Mouse (Mus musculus) Patski (cell line): ENCODE measurements around the gene Prodh2. TPM values are rescaled to one million over a fixed set of nuclear protein-coding genes. Genes with fewer than 3 reads are reported as not detected.
"Not testable (repeated sequence)": the region's sequence is repeated elsewhere in the genome, so short reads cannot be mapped to it uniquely, and the experiment has no call there.

Experiments used
- ATAC-seq: fragments of 100-300 bp; one replicate; pipeline ENCODE4 v1.8.0; 2021
- CTCF ChIA-PET: fragments of 350-600 bp; sonication (Branson Sonifier 250); formaldehyde crosslinking; loops from one replicate; lab custom pipeline; 2022; ENCODE audit warnings: inconsistent platforms; lab: Charles Lee
- POLR2A ChIA-PET: fragments of 350-600 bp; sonication (Branson Sonifier 250); formaldehyde crosslinking; loops from one replicate; lab custom pipeline; 2022; ENCODE audit warnings: antibody characterized with exemption, inconsistent platforms; lab: Charles Lee
- DNase-seq: peaks from one replicate; pipeline ENCODE4 v3.0.0-alpha.2; 2011; ENCODE audit warnings: low read depth, low spot score
- H3K27me3 ChIP-seq: fragments of 371-371 bp; one replicate; pipeline ENCODE4 v1.5.1; 2021
- CTCF ChIP-seq: fragments of 100-300 bp; IDR thresholded peaks from one replicate; pipeline ENCODE4 v1.5.1; 2021
- in situ Hi-C: fragments of 300-500 bp; cut with MboI; formaldehyde crosslinking; loops from 3 replicates; pipeline ENCODE4 v1.11.1; 2018; ENCODE audit warnings: low pct_unique_long_range_greater_than_20kb, mixed read lengths
- polyA plus RNA-seq: library from polyadenylated mRNA; unstranded; gene quantifications from one replicate; pipeline ENCODE4 v1.2.3, GENCODE M21; 2021

The Prodh2 gene
- polyA plus RNA-seq, 1 experiment from 2014 or later: 0.05 TPM

DNA sequence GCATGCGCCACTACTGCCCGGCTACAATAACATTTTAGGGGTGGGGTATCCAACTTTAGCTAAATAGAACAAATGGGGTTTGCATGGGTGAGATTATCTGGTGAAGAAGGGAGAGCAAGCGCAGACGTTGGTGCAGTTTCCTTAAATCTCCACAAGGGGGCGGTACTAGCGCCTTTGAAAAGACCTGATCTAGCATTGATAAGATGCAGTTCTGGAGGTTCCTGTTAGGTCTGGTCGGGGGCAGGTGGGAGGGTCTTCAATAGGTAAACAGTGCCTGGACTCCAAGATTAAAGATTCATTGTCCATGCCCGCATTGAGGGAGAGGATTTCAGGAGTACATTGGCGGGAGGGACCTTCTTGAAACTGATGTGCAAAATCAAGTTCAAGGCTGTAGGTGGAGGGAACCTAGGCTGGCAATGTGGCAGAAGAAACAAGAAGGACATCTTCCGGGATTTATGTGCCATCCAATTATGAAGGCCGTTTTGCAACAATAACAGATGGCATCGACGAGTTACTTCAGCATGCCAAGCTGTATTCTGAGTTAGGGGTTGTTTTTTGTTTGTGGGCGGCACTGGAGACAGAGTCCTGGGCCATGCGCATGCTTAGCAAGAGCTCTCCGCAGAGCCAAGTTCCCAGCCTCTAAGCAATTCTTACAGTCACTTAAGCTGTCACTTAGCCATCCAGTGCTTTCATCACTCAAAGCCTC, 3.0 kb upstream of the Prodh2 start:
- in situ Hi-C loops: loop anchor here (5.0 kb wide), 1 partner anchor 57 kb away; no protein-coding TSS in a partner anchor
- ChIA-PET POLR2A (interaction anchor here (0.5 kb wide), 1 partner anchor 61 kb away, joined by 3 read pairs; no protein-coding TSS in a partner anchor), CTCF (interaction anchor here (0.9 to 3.2 kb wide), 6 partner anchors 11 to 157 kb away, joined by 3 to 13 read pairs (median 5); partner anchors contain the start of gene Proser3)
- DNase-seq (no peak), ATAC-seq (no peak)
- TF ChIP-seq CTCF: peak; percentile 65
- H3K27me3 ChIP-seq: peaks cover 4% of the 10 kb centered on the region

DNA sequence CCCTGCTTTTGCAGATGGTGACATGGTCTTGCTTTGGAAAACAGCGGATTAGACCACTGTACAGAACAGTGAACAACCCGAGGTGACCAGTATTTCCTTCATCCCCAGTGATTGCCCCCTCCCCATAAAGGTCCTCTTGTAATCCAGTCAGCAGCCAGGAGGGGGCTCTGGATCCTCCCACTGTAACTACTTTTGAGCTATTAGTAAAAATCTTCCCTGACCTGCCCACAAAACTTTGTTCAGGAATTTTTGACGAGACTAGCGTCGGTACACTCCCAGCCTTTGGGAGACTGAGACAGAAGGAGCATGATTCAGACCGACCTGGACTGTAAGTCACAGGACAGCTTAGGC, 2.5 kb upstream of the Prodh2 start:
- ATAC-seq (peak; percentile 26), DNase-seq (peak; percentile 35)
- in situ Hi-C loops: loop anchor here (5.0 kb wide), 1 partner anchor 56 kb away; no protein-coding TSS in a partner anchor
- ChIA-PET CTCF (interaction anchor here (0.9 to 3.2 kb wide), 5 partner anchors 41 to 157 kb away, joined by 3 to 13 read pairs (median 5); partner anchors contain the start of gene Proser3), POLR2A (interaction anchor here (0.5 kb wide), 1 partner anchor 60 kb away, joined by 3 read pairs; no protein-coding TSS in a partner anchor)
- H3K27me3 ChIP-seq: peaks cover 4% of the 10 kb centered on the region
- peak; percentile 35 for TF ChIP-seq CTCF

DNA sequence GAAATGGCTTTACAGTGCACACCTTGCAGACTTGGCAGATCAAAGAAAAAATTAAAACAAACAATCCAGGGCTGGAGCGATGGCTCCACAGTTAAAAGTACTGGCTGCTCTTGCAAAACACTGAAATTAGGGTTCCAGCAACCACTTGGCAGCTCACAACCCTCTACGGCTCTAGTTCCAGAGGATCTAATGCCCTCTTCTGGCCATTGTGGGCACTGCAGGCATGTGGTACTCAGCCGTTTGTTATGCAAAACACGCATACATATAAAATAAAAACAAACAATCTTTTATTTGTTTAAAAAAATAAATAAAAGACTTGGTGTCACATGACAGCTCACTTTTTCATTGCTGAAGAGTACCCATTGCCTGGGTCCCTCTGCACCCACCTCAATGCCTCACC, 657 bp upstream of the Prodh2 start:
- POLR2A ChIA-PET: interaction anchor here (0.8 kb wide), 1 partner anchor 26 kb away, joined by 5 read pairs; no protein-coding TSS in a partner anchor
- in situ Hi-C loops: loop anchor here (5.0 kb wide), 1 partner anchor 55 kb away; no protein-coding TSS in a partner anchor
- DNase-seq: no peak
- CTCF ChIA-PET: interaction anchor here (0.6 to 3.2 kb wide), 11 partner anchors 10 to 190 kb away, joined by 3 to 13 read pairs (median 3); no protein-coding TSS in a partner anchor
- peak; percentile 91 for TF ChIP-seq CTCF
- ATAC-seq: no peak
- peaks cover 4% of the 10 kb centered on the region for H3K27me3 ChIP-seq

DNA sequence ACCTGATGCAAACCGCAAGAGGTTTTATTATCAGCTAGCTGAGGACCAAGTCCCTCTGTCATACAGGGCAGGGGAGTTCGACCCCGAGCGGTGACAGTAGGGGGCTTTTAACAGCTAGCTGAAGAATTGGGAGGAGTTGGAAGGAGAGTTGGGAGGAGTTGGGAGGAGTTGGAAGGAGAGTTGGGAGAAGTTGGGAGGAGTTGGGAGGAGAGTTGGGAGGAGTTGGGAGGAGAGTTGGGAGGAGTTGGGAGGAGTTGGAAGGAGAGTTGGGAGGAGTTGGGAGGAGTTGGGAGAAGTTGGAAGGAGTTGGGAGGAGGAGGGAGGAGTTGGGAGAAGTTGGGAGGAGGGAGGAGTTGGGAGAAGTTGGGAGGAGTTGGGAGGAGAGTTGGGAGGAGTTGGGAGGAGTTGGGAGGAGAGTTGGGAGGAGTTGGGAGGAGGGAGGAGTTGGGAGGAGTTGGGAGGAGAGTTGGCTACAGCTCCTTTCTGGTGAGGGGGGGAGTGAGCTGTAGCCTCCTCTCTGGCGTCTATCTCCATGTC, 2.2 kb downstream of the Prodh2 start:
- POLR2A ChIA-PET, DNase-seq, H3K27me3 ChIP-seq, in situ Hi-C loops, CTCF ChIA-PET, ATAC-seq: not testable (repeated sequence)

DNA sequence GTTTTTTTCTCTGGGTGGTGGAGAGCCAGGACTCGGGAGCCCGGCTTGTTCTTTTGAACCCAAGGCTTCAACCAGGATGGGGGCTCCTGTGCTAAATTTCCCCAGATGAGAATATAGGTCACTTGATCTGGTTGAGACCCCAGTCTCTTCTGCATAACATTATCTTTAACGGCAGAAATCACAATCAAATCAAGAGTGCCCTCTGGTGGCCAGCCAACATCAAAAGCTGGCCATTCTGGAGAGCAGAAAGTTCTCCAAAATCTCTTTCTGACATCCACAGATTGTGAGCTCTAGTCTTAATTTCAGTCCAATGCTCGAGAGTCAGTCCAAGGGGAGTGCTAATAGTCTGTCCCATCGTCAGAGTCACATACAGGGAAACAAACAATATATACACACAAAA, 7.7 kb downstream of the Prodh2 start:
- in situ Hi-C loops, H3K27me3 ChIP-seq, ATAC-seq, DNase-seq, POLR2A ChIA-PET: not testable (repeated sequence)
- CTCF ChIA-PET: interaction anchor here (0.7 kb wide), 1 partner anchor 8 kb away, joined by 3 read pairs; no protein-coding TSS in a partner anchor

DNA sequence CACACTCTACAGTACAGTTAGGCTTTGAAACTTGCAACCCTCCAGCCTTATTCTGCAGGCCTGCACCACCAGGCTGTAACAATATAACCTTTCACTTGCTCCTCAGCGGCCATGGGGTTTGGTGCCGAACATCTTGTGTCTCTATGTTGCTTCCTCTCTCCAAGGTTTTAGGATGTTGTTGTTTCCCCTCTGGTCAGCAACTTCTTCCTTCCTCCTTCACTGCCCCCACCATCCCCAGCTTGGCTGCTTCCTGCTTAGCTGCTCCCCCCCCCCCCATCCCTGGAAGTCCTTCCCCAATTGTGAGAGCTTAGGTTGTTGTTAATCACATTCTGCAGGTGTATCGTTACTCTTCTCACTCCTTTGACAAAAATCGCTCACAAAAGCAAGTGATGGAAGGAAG, 14.6 kb downstream of the Prodh2 start:
- TF ChIP-seq CTCF: no peak
- no peak for DNase-seq
- ChIA-PET POLR2A (no interaction called here), CTCF (no interaction called here)
- no peak for ATAC-seq
- in situ Hi-C loops: no loop called here
- H3K27me3 ChIP-seq: peaks cover 13% of the 10 kb centered on the region

DNA sequence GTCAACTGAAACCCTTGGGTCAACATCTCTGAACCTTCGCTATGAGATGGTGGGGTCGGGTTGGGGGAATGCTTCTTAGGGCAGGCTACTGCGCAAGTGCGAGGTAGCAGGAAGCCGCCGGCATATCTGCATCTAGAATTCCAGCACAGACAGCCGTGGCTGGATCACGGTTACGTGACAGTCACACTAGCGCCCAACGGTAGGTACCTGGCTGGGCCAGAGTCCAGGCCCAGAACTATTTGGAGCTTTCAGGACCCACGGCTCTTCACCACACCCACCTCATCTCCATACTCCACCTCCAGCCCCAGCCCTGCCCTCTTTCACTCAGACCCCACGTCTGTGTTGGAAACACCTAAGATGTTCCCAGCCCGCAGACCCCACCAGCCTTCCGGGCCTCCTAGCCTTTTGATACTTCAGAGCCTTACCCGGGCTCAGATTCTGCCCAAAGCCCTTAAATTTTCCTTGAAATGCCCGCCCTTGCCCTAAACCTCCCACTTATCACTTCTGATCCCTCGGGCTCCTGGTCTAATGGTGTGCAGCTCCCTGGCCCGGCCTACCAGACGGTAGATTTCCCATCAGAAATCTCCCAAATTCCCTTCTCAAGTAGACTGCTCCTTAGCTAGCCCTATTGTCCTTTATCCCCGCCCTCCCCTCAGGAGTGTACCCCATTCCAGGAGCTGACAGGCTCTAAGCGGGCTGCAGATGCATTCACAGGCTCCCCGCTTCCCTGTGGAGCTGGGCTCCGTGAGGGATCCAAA, 21.8 kb downstream of the Prodh2 start:
- in situ Hi-C loops: no loop called here
- no peak for DNase-seq
- ChIA-PET CTCF (no interaction called here), POLR2A (no interaction called here)
- no peak for ATAC-seq
- no peak for TF ChIP-seq CTCF
- H3K27me3 ChIP-seq: no peaks in the 10 kb centered on the region

DNA sequence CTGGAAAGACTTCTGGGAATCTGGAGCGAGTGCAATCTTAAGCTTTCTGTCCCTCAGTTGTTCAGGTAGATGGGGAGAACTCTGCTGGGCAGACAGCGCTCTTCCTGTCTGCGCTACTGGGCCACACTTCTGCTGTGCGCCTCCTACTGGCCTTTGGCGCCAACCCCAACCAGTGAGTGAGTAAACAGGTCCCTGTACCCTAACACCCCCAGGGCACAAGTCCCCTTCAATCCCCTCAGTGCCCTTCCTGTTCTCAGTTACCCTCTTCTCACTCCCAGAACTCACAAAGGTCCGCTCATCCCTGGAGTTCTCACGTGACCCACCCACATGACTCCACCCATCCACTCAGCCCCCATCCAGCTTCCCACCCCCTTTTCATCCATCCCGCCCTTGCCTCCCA, 24.9 kb downstream of the Prodh2 start:
- CTCF ChIA-PET: no interaction called here
- no peaks in the 10 kb centered on the region for H3K27me3 ChIP-seq
- POLR2A ChIA-PET: interaction anchor here (0.5 kb wide), 1 partner anchor 25 kb away, joined by 5 read pairs; no protein-coding TSS in a partner anchor
- DNase-seq (no peak), ATAC-seq (no peak)
- no peak for TF ChIP-seq CTCF
- in situ Hi-C loops: no loop called here

DNA sequence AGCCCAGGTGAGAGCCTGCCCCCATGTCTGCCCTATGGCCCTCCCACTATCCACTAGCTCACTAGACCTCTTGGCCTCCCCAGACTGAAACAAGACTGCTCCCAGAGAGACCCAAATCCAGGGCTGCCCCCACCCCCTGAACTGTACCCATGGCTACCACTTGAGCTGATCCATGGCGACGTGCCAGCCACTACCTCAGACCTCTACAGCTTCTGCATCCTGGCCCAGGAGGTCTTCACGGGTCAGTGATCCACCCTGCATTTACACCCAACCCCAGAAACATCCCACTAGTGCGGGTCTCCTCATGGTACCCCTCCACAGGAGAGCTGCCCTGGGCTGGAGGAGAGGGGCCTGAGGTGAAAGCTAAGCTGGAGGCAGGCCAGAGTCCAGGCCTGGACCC, 27.0 kb downstream of the Prodh2 start:
- DNase-seq (no peak), ATAC-seq (no peak)
- in situ Hi-C loops: no loop called here
- no peaks in the 10 kb centered on the region for H3K27me3 ChIP-seq
- CTCF ChIA-PET: interaction anchor here (0.8 kb wide), 1 partner anchor 11 kb away, joined by 3 read pairs; no protein-coding TSS in a partner anchor
- no peak for TF ChIP-seq CTCF
- POLR2A ChIA-PET: no interaction called here

DNA sequence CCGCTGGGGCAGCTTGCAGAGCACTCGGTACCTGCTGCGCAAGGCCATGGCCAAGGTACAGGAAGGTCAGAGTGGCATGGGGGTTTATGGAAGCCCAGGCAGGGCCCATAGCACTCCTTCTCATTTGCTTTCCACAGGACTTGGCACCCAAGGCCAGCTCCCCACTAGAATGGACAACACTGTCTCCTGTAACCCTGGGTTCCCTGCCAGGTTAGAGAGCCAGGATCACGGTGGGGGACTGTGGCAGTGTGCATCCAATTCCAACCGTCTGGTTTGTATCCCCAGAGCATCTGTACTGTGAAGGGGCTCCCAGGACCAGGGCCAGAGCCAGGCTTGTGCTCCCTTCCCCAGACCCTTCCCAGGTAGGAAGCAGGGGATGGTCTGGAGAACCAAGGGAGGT, 27.4 kb downstream of the Prodh2 start:
- no peaks in the 10 kb centered on the region for H3K27me3 ChIP-seq
- TF ChIP-seq CTCF: no peak
- DNase-seq (no peak), ATAC-seq (no peak)
- in situ Hi-C loops: no loop called here
- POLR2A ChIA-PET: no interaction called here
- CTCF ChIA-PET: interaction anchor here (0.8 kb wide), 1 partner anchor 11 kb away, joined by 3 read pairs; no protein-coding TSS in a partner anchor
